Mouse (Mus musculus): ENCODE data around the gene Tmem238. TPM values are rescaled to one million over a fixed set of nuclear protein-coding genes. Genes with fewer than 3 reads are reported as not detected.
"Not testable (repeated sequence)": the region's sequence is repeated elsewhere in the genome, so short reads cannot be mapped to it uniquely, and the experiment has no call there.

Gene Tmem238
- total and polyA plus RNA-seq, 3 experiments: 23.8 to 31.3 TPM; not detected in 1

GRCm38 (mm10) chr7:4811842-4812302, 22.4 kb upstream of the Tmem238 start:
- TF ChIP-seq MAZ (IDR thresholded peaks at IDR 0.05; ENCODE audit: low read depth, low read length) (no peak), POLR2A (IDR thresholded peaks at IDR 0.05; ENCODE audit: control insufficient read depth in 1 of 2, insufficient read depth in 1 of 2, low read depth in 1 of 2, low read length in 2 of 2, poor library complexity in 1 of 2) (peak; percentile 55 to 84; a peak in 3 of 4 replicates), NRF1 (IDR thresholded peaks at IDR 0.05; ENCODE audit: insufficient read depth, low read depth, low read length, poor library complexity, severe bottlenecking) (no peak), TCF12 (IDR thresholded peaks at IDR 0.05; ENCODE audit: low read depth, low read length) (no peak), BHLHE40 (IDR thresholded peaks at IDR 0.05; ENCODE audit: borderline replicate concordance, low read depth, low read length) (no peak), TAL1 (IDR thresholded peaks at IDR 0.05; ENCODE audit: low read length) (no peak), JUND (IDR thresholded peaks at IDR 0.05; ENCODE audit: low read depth, low read length) (no peak), POLR2AphosphoS2 (IDR thresholded peaks at IDR 0.05; ENCODE audit: low read length) (peak; percentile 56; the same call in 1 of the 2 replicates), SMC3 (IDR thresholded peaks at IDR 0.05; ENCODE audit: low read depth, low read length) (no peak), POLR2AphosphoS5 (IDR thresholded peaks at IDR 0.05; ENCODE audit: borderline replicate concordance, low read depth, low read length) (no peak), MYB (IDR thresholded peaks at IDR 0.05; ENCODE audit: low read depth, low read length) (no peak), MYC (IDR thresholded peaks at IDR 0.05; ENCODE audit: low read depth, low read length) (no peak), MEF2A (IDR thresholded peaks at IDR 0.05; ENCODE audit: extremely low read depth, insufficient replicate concordance, low read depth, low read length, poor library complexity, severe bottlenecking) (no peak)
- Histone ChIP-seq H3K27me3 (ENCODE audit: control insufficient read depth in 1 of 2, insufficient read depth in 2 of 2, low read length in 2 of 2) (no peaks in the 10 kb centered on the region), H3K27ac (ENCODE audit: control insufficient read depth, low read depth, low read length) (peak overlapping the region; percentile 62), H3K9ac (ENCODE audit: control insufficient read depth, low read depth, low read length, poor library complexity, severe bottlenecking) (peak overlapping the region; percentile 100), H3K36me3 (ENCODE audit: control insufficient read depth in 1 of 2, insufficient read depth in 2 of 2, low read length in 2 of 2) (peaks cover 22 to 27% of the 10 kb centered on the region in 2 experiments), H3K4me1 (ENCODE audit: control insufficient read depth in 1 of 2, insufficient read depth in 2 of 2, low read length in 2 of 2) (peaks cover 3 to 14% of the 10 kb centered on the region in 2 experiments), H3K9me3 (replicated peaks; ENCODE audit: insufficient read depth, low read length) (no peaks in the 10 kb centered on the region), H3K4me3 (ENCODE audit: control insufficient read depth in 1 of 2, insufficient read depth in 1 of 2, low read depth in 2 of 2, low read length in 2 of 2) (peak overlapping the region; percentile 64 to 96), H3K79me2 (ENCODE audit: control insufficient read depth, insufficient read depth, low read length, poor library complexity) (peaks cover 27% of the 10 kb centered on the region)
- DNase-seq (ENCODE audit: low read depth, low spot score): peak; percentile 37

GRCm38 (mm10) chr7:4811131-4811530, 21.7 kb upstream of the Tmem238 start:
- H3K27ac ChIP-seq (ENCODE audit: control insufficient read depth, low read depth, low read length); H3K9me3 ChIP-seq (replicated peaks; ENCODE audit: insufficient read depth, low read length); H3K27me3 ChIP-seq (ENCODE audit: control insufficient read depth in 1 of 2, insufficient read depth in 2 of 2, low read length in 2 of 2): not testable (repeated sequence)
- Histone ChIP-seq H3K4me3 (ENCODE audit: control insufficient read depth in 1 of 2, insufficient read depth in 1 of 2, low read depth in 2 of 2, low read length in 2 of 2) (peak overlapping the region; percentile 64 to 96), H3K4me1 (ENCODE audit: control insufficient read depth in 1 of 2, insufficient read depth in 2 of 2, low read length in 2 of 2) (peaks cover 3 to 14% of the 10 kb centered on the region in 2 experiments), H3K79me2 (ENCODE audit: control insufficient read depth, insufficient read depth, low read length, poor library complexity) (peaks cover 27% of the 10 kb centered on the region), H3K36me3 (ENCODE audit: control insufficient read depth in 1 of 2, insufficient read depth in 2 of 2, low read length in 2 of 2) (peaks cover 22 to 27% of the 10 kb centered on the region in 2 experiments), H3K9ac (ENCODE audit: control insufficient read depth, low read depth, low read length, poor library complexity, severe bottlenecking) (peak overlapping the region; percentile 100)
- DNase-seq (ENCODE audit: low read depth, low spot score): peak; percentile 35
- TF ChIP-seq SIN3A (IDR thresholded peaks at IDR 0.05; ENCODE audit: low read length): peak; percentile 41; the same call in 1 of the 2 replicates

GRCm38 (mm10) chr7:4806716-4807115, 17.3 kb upstream of the Tmem238 start:
- TF ChIP-seq SMC3 (IDR thresholded peaks at IDR 0.05; ENCODE audit: low read depth, low read length) (peak; percentile 69), EP300 (IDR thresholded peaks at IDR 0.05; ENCODE audit: low read depth in 1 of 2, low read length in 2 of 2) (no peak), RAD21 (IDR thresholded peaks at IDR 0.05; ENCODE audit: low read depth, low read length) (peak; percentile 56), ZNF384 (IDR thresholded peaks at IDR 0.05; ENCODE audit: low read depth, low read length) (0 out of 2 replicates have a peak, but pooled peaks have one; percentile 20), ZMIZ1 (IDR thresholded peaks at IDR 0.05; ENCODE audit: low read depth, low read length) (0 out of 2 replicates have a peak, but pooled peaks have one; percentile 12), POLR2AphosphoS2 (IDR thresholded peaks at IDR 0.05; ENCODE audit: low read length) (peak; percentile 48; the same call in 1 of the 2 replicates), TCF12 (IDR thresholded peaks at IDR 0.05; ENCODE audit: low read depth, low read length) (no peak), CTCF (IDR thresholded peaks at IDR 0.05 in 2 of 3, conservative IDR thresholded peaks at IDR 0.05 in 1 of 3; ENCODE audit: control insufficient read depth in 1 of 3, insufficient read depth in 1 of 3, low read depth in 2 of 3, low read length in 3 of 3, poor library complexity in 1 of 3, severe bottlenecking in 1 of 3) (peak in 2 of 3 experiments; percentile 56 to 68; a peak in 4 of 6 replicates)
- H3K36me3 ChIP-seq (ENCODE audit: control insufficient read depth in 1 of 2, insufficient read depth in 2 of 2, low read length in 2 of 2): peaks cover 24 to 27% of the 10 kb centered on the region in 2 experiments
- H3K4me3 ChIP-seq (ENCODE audit: control insufficient read depth in 1 of 2, insufficient read depth in 1 of 2, low read depth in 2 of 2, low read length in 2 of 2): no peak overlapping the region
- peaks cover 3 to 12% of the 10 kb centered on the region in 2 experiments; a peak in 3 of 4 replicates for H3K4me1 ChIP-seq (ENCODE audit: control insufficient read depth in 1 of 2, insufficient read depth in 2 of 2, low read length in 2 of 2)
- H3K79me2 ChIP-seq (ENCODE audit: control insufficient read depth, insufficient read depth, low read length, poor library complexity): peaks cover 21% of the 10 kb centered on the region
- 0 out of 2 replicates have a peak overlapping the region, but pooled peaks have one; percentile 6 for H3K27ac ChIP-seq (ENCODE audit: control insufficient read depth, low read depth, low read length)
- peak; percentile 81 for DNase-seq (ENCODE audit: low read depth, low spot score)
- no peaks in the 10 kb centered on the region for H3K27me3 ChIP-seq (ENCODE audit: control insufficient read depth in 1 of 2, insufficient read depth in 2 of 2, low read length in 2 of 2)
- no peak overlapping the region for H3K9ac ChIP-seq (ENCODE audit: control insufficient read depth, low read depth, low read length, poor library complexity, severe bottlenecking)
- no peaks in the 10 kb centered on the region for H3K9me3 ChIP-seq (replicated peaks; ENCODE audit: insufficient read depth, low read length)
